Mouse (Mus musculus) erythroid progenitor cell, adult 5-6 weeks (primary cell): ENCODE results near the gene Fxyd6. TPM values are rescaled to one million over a fixed set of nuclear protein-coding genes. Genes with fewer than 3 reads are reported as not detected.

ENCODE experiments used
- ATAC-seq: replicated peaks from 2 replicates; pipeline ENCODE4 v1.8.0; 2016; ENCODE audit warnings: moderate number of reproducible peaks, mild to moderate bottlenecking, moderate TSS enrichment, inconsistent platforms; ENCODE audit not compliant: poor library complexity, low FRiP score, severe bottlenecking
- total RNA-seq, 2 experiments: library from RNA; stranded (forward) in 1 of 2; stranded (reverse) in 1 of 2; fragments of 150-400 nt in 1 of 2; fragments of 186-747, 209-891 nt in 1 of 2; gene quantifications; 2 replicates each; pipeline versions ENCODE4 v1.2.3 to v1.2.4; 2015 to 2017; ENCODE audit warnings: low replicate concordance in 2 of 2

Gene Fxyd6
- total RNA-seq (2015; ENCODE audit: low replicate concordance) (not detected in 2 replicates), total RNA-seq (2017; ENCODE audit: low replicate concordance) (not detected in 2 replicates)

DNA sequence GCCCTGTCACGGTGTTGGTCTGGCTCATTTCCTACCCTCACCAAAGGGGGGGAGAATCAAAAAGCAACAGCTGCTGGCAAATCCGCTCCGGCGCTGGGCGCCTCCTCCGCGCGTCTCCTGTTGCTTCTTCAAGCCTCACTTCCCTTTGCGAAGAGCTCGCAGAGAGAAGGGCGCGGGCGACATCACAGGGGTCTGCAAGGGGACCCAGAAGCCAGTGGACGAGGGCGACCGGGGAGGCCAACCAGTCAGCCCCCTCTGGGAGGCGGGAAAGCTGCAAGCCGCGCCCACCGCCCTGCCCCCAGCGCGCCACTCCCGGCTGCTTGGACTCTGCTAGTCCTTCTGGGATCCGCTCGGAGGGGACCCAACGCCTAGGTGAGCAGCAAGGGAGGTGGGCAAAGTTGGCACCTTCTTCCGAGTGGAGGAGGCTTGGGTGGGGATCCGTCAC, at the start of gene Fxyd6:
Fxyd6 (plus strand) TSS at position 69 of the 445 bp plus-strand sequence.
- no peak for ATAC-seq

GRCm38 (mm10) chr9:45321465-45321864, 48.5 kb upstream of the Fxyd6 start:
- ATAC-seq: no peak

GRCm38 (mm10) chr9:45321946-45322430, 48.0 kb upstream of the Fxyd6 start:
- ATAC-seq: no peak

DNA sequence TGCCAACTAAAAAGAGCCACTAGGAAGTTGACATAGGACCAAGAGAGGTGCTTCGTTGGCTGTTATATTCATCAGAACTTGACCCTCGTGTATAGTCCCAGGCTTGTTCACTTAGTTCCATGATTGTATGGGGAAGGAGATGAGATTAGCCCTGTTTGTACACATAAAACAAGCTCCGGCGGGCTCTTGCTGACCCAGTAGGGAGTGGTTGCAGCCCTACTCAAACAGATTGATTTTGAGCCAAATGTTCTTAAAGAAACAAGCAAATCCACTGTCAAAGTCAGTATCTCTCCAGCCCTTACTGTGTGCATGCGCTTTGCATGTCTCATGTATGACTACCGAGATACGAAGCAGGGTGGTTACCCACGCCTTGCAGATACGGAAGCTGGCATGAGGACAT, 43.6 kb upstream of the Fxyd6 start:
- ATAC-seq: no peak

DNA sequence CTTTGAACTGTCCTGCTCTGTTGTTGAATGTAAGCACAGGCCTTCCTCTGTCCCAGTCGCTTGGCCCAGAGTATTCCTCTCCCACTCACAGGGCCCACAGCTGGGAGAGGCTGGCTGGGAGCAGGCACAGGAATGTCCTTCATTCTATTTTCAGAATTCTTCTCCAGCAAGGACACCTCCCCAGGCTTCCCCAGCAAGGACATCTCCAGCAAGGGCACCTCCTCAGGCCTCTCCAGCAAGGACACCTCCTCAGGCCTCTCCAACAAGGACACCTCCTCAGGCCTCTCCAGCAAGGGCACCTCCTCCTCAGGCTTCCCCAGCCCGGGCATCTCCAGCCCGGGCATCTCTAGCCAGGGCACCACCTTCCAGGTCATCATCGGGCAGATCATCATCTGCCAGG, 41.7 kb upstream of the Fxyd6 start:
- no peak for ATAC-seq

GRCm38 (mm10) chr9:45329577-45329976, 40.4 kb upstream of the Fxyd6 start:
- no peak for ATAC-seq

DNA sequence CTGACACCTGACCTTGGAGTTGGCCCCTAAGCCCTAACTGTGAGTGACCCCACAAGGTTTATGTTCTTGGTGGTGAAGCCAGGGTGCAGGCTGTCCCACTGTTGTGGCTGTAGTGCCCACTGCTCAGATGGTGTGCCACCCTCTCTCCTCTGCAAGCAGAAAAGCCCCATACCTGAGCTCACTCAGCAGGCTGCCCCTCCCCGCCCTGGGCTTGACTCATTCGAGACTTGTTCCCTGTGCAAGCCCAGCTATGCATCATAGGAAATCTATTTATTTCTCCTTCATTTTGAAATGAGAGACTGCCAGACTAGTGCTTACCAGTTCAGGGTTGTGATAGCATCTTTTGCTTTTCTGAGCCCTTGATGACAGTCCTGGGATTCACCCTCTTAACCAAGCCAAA, 32.6 kb upstream of the Fxyd6 start:
- ATAC-seq: no peak

DNA sequence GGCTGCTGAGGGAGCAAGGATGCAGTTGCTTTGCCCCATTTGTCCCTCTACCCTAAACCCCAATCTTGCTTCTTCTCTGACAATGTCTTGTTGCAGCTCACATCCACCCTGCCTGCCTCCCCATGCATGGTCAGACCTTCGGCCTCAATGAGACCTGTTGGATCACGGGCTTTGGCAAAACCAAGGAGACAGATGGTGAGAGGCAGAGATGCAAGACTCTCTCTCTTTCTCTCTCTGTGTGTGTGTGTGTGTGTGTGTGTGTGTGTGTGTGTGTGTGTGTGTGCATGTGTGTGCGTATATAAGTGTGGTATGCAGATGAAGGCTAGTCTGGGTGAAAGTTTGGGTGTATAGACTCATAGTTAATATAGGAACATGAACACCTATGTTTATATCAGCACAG, 26.9 kb upstream of the Fxyd6 start:
- no peak for ATAC-seq

GRCm38 (mm10) chr9:45345516-45345915, 24.5 kb upstream of the Fxyd6 start:
- ATAC-seq: no peak

GRCm38 (mm10) chr9:45346276-45346675, 23.7 kb upstream of the Fxyd6 start:
- no peak for ATAC-seq

DNA sequence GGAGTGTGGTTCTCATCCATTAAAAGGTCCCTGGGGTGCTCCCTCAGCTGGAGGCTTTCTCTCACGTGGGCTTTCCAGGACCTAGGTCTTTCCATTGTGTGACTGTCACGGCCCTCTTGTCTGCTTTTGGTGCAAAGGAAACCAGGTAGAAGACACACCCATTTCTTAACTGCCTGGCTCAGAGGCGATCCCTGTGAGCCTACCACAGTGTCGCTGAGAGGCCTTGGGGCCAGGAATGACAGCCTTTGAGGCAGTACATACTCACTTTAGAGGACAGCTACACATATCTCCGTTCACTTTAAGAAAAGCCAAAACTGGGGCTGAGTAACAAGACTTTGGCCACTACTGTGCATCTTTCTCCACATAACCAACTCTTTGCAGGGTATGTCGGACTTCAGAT, 21.4 kb upstream of the Fxyd6 start:
- no peak for ATAC-seq

GRCm38 (mm10) chr9:45349181-45349580, 20.8 kb upstream of the Fxyd6 start:
- no peak for ATAC-seq

DNA sequence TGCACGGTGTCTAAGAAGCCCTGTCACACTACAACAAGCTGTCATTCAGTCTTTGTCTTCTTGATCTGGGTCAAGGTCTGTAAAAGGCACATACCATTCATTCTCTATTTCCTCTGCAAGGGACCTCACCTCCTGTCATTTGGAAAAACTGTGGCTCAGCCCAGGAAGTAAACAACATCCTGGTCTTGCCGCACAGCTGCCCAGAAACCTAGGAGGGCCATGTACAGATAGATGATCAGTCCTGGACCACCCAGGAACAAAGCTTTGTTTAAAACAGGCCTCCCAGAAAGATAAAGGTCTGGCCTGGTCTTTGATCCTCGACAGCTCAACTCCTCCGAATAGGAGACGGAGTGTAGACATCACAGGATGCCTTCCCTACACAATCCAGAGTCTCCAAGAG, 20.1 kb upstream of the Fxyd6 start:
- ATAC-seq: no peak

DNA sequence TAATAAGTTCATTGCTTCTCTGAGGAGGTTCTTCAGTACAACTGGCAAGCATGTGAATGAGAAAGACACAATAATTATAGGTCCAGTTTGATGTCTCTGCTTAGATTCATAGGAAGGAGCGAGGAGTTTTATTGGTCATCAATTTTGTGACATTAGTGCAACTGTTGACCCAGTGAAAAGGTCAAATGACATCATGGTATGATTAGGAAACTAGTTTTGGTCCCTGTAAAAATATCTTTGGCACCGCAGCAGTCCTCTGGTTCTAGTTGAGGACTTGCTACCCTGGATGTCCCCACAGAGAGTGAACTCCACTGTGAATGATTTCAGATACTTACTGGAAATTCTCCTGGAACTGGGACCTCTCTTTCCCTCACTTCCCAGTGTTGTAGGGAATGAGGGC, 14.8 kb upstream of the Fxyd6 start:
- ATAC-seq: no peak

GRCm38 (mm10) chr9:45358356-45358755, 11.6 kb upstream of the Fxyd6 start:
- no peak for ATAC-seq

DNA sequence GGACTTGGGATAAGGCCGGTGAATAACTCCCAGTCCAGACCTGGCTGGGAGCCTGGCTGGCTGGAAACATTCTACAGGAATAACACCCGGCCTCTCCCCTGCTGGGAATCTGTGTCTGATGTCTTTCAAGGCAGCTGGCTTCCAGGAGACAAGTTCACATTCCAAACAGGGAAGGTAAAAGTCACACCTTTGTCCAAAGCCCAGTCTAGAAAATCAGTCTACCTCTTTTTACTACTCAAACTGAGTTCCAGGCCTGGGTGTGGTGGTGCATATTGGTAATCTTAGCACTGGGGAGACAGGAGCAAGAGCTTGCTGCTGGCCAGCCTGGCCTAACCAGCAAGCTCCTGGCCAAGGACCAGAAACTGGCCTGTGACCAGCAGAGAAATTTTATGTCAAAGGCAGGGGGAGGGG, 7.9 kb upstream of the Fxyd6 start:
- no peak for ATAC-seq

DNA sequence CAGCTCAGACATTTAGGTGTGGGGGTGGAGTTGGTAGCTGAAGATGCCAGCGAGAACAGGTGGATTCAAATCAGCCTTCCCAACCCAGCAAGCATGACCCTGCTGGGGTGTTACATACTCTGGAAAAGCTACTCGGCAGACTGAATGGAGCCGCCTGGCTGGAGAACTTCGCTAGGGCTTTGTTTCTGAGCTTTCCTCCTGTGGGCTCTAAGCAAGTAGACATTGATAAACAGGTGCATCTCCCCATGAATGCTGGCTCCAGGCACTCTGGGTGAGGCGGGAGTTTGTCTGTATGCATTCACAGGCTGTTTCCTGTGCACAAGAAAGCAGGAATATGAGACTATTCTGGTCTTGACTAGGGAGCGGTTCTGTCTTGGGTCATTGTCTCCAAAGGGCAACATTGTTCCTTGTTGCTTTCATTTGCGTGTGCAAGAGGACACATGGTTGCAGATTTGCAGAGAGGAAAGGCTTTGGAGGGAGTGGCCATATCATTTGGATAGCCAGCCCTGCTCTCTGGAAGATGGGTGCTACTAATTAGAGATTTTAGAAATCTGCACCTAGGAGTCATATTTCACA, 6.3 kb upstream of the Fxyd6 start:
- no peak for ATAC-seq

- ATAC-seq: no peak
Observed at GRCm38 (mm10) chr9:45367716-45368115, 2.3 kb upstream of the Fxyd6 start.

- ATAC-seq: no peak
Observed at GRCm38 (mm10) chr9:45368341-45368901, 1.6 kb upstream of the Fxyd6 start.

DNA sequence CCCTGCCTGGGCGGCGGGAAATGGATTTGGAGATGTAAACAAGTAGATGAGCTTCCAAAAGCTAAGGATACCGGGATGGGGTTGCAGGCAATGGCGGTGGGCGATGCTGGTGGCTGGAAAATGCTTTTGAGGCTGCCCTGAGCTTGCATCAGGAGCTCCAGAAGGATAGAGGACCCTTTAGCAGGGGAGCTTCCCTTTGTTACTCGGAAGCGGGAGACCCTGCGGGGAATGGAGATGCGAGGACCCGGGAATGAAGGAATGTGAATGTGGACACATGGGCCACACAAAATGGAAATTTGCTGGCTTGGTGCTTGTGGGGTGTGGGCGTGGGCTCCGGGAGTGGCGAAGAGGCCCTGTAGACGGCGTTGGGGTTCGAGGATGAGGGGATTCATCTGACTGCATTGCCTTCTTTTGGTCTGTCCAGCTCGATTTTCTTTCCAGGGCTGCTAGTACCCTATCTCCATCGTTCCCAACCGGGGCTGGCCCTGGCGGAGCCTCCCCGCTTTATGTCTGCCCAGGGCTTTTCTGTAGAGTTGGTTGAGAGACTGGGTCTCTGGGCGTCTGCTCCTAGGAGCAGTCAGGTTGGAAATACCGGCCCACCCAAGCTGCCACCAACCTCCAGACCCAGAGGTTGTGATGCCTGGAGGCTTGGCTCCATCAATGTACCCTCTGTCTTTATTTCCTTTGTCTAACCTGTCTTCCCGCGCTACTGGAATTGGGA, 791 bp downstream of the Fxyd6 start:
- ATAC-seq: no peak

DNA sequence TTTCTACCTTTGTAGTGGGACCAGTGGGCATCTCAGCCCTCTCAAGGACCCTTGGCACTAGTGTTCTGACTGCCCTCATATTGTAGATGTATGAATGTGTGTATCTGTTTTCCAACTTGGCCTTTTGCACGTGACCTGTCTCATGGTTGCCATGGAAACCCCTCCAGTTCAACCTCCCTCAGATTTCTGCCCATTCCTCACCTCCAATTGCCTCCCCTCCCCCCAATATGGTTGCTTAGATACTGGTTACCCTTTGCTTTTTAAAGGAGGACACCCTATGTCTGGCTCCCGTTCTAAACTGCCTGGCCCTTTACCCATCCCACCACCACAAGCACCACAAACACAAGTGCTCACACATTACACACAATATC, 1.3 kb downstream of the Fxyd6 start:
- no peak for ATAC-seq
